ENCODE assay signal across 14 mouse cellular contexts in genomic region chr9:79750709-79751108, GRCm38 (mm10). TPM values are rescaled to one million over a fixed set of nuclear protein-coding genes. Genes with fewer than 3 reads are reported as not detected.
"Had no signal": no experiment of that assay in that cellular context is flagged by ENCODE, and none has a peak within 500 bp of the region (broad histone marks: within the 10 kb centered on the region; RNA-seq: fewer than 3 reads in every experiment).

No protein-coding gene starts in this region.

- H3K4me3 ChIP-seq: midbrain, embryonic 13.5 days; midbrain, embryonic 15.5 days; neural tube, embryonic 12.5 days had no signal

- ATAC-seq: midbrain, embryonic 13.5 days; midbrain, embryonic 15.5 days had no signal

- H3K9me3 ChIP-seq: midbrain, embryonic 13.5 days; midbrain, embryonic 15.5 days; neural tube, embryonic 12.5 days had no signal

- H3K4me1 ChIP-seq: midbrain, embryonic 13.5 days; midbrain, embryonic 15.5 days; neural tube, embryonic 12.5 days had no signal

- DNase-seq: lung, adult 18-20 months; lung, embryonic 14.5 days; lung, postnatal 14 days; lung, postnatal 36 days; right cerebral cortex, postnatal 14 days; thymus, adult 18-20 months; thymus, postnatal 14 days; thymus, postnatal 36 days had no signal

- H3K27me3 ChIP-seq: midbrain, embryonic 13.5 days; midbrain, embryonic 15.5 days; neural tube, embryonic 12.5 days had no signal

RNA-seq across cellular contexts. Expression of gene Col12a1, which starts 32.1 kb away (rescaled TPM):
- total RNA-seq: megakaryocyte-erythroid progenitor cell, adult 5-6 weeks; monocyte, adult 5-6 weeks; neutrophil, adult 5-6 weeks had no signal
